Mouse (Mus musculus) CD4-positive naive resting alpha-beta T cell, adult 57 days (primary cell): ENCODE measurements around the gene Vmn1r86. TPM values are rescaled to one million over a fixed set of nuclear protein-coding genes. Genes with fewer than 3 reads are reported as not detected.

Experiments used
- total RNA-seq: library from RNA; stranded (reverse); gene quantifications from one replicate; pipeline ENCODE4 v1.2.4, GENCODE M21; 2023

The Vmn1r86 gene
- not detected for total RNA-seq

DNA sequence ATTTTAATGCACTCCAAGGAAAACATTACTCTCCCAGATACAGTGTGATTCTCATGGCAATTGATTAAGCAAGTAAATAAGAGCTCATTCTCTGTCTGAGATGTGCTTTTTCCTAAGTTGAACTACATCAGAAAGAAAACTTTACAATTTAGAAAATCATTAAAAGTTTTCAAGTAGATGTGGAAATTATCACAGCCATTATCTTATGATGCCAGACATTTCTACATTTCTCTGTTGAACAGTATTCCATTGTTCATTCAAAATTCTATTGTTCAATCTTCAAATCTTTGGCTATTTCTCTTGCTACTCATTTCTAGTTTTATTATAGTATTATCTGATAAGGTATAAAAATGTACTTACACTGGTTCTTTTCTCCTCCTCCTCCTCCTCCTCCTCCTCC is at the start of gene Vmn1r86:
TSS of gene Vmn1r86 (minus strand) at position 101 of the 400 bp plus-strand sequence.

DNA sequence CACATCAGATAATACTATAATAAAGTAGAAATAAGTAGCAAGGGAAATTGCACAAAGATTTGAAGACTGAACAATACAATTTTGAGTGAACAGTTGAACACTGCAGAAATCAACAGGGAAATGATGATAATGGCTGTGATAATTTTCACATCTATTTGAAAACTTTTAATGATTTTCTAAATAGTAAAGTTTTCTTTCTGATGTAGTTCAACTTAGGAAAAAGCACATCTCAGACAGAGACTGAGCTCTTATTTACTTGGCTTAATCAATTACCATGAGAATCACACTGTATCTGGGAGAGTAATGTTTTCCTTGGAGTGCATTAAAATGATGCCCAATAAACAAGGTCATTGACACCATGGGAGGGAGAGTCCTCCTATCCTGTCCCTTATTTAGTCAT is 39.6 kb upstream of the Vmn1r86 start, which contains the start of gene Vmn1r88:
TSS of gene Vmn1r88 (plus strand) at position 301 of the 400 bp plus-strand sequence.

DNA sequence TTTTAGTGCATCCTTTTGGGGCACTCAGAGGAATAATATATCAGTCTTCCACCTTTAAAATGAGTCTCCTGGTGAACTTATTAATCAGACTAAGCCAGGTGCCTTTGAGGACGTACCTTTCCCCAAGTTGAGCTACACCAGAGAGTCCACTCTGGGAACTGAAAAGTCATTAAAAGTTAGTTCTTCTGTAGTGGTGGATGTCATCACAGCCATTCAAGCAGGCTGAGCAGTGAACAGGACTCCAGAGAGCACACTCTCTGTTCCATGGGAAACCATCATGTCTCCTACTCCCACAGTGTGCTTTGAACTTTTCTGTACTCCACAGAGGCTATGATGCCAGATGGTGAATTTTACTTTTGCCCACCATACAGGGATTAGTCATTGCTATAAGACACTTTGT is 20.3 kb upstream of the Vmn1r86 start, which contains the start of gene Vmn1r87:
TSS of gene Vmn1r87 (minus strand) at position 101 of the 400 bp plus-strand sequence.

DNA sequence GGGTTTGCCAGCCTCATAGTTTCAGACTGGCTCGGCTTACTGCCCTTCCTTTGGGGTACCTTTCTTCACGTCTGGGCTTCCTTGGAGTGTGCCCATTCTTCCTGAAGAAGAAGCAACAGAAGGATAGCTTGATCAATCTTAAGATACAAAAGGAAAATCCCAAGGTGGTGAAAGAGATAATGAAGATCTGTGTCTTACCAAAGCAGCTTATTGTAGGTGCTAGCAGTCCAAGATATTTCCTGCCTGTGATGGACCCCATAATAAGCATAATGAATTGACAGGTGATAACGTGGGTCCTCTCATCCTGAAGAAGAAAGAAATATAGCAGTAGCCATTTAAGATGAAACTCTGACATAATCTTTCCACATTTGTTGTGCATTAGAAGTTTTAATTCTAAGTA is 24.6 kb downstream of the Vmn1r86 start, which contains the start of gene Vmn1r85:
TSS of gene Vmn1r85 (minus strand) at position 101 of the 400 bp plus-strand sequence.

DNA sequence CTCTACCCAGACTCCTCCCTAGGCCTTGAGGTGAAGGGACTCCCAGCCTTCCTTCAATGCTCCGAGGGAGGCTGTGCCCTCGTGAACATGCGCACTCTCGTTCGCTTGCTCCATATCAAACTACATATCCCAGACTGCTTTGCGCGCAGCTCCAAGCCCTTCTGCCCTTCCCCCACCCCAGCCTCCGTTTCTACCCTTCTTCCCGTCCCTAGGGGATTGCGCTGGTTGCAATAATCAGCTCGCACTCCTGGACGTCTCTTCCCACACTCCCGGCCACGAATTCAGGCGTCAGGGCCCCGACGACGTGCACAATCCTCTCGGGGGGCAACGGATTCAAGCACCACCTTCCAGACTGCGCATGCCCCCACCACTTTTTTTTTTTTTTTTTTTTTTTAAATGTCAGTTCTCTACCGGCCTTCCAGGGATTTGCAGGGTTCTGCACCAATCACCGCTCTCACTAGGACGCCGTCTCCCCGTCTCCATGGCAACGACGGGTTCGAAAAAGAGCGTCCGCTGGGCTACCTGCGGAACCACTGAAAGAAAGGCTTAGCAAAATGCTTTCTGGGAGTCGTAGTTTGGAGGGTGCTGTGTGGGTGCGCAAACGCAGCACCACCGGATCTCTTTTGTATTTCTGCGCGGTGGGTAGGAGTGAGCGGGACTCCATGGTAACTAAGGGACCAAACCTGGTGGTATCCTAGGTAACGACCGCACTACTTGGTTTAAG is 65.3 kb downstream of the Vmn1r86 start, which contains the start of gene Mzf1:
TSS of gene Mzf1 (minus strand) at position 478 of the 724 bp plus-strand sequence.

Other genes with a start within 250 kb of the Vmn1r86 start
- gene Zfp128, start 238.7 kb downstream of the Vmn1r86 start, total RNA-seq = 1.8 TPM
- 10.0 TPM for gene Zscan22, start 222.1 kb downstream of the Vmn1r86 start, total RNA-seq
- gene Rps5, start 197.6 kb downstream of the Vmn1r86 start, total RNA-seq = 2,861 TPM
- 1.0 TPM for gene Rnf225, start 192.5 kb downstream of the Vmn1r86 start, total RNA-seq
- gene Zfp324, start 154.1 kb downstream of the Vmn1r86 start, total RNA-seq = 3.5 TPM
- 9.0 TPM for gene Zfp446, start 142.1 kb downstream of the Vmn1r86 start, total RNA-seq
- 0.41 TPM for gene Slc27a5, start 121.7 kb downstream of the Vmn1r86 start, total RNA-seq
- 405 TPM for gene Trim28, start 120.8 kb downstream of the Vmn1r86 start, total RNA-seq
- gene Zbtb45, start 109.9 kb downstream of the Vmn1r86 start, total RNA-seq = 17.4 TPM
- 106 TPM for gene Chmp2a, start 85.1 kb downstream of the Vmn1r86 start, total RNA-seq
- 84.1 TPM for gene Ube2m, start 81.6 kb downstream of the Vmn1r86 start, total RNA-seq
- gene Mzf1, start 65.2 kb downstream of the Vmn1r86 start, total RNA-seq = 0.44 TPM
- not detected for gene Vmn1r85, start 24.7 kb downstream of the Vmn1r86 start, total RNA-seq
- gene Vmn1r87, start 20.2 kb upstream of the Vmn1r86 start, total RNA-seq = not detected
- gene Vmn1r88, start 39.7 kb upstream of the Vmn1r86 start, total RNA-seq = 0.15 TPM
- gene Vmn1r89, start 93.1 kb upstream of the Vmn1r86 start, total RNA-seq = not detected
- gene Lig1, start 157.4 kb upstream of the Vmn1r86 start, total RNA-seq = 19.8 TPM
- gene Zswim9, start 158.8 kb upstream of the Vmn1r86 start, total RNA-seq = 5.9 TPM
- gene Pla2g4c, start 204.7 kb upstream of the Vmn1r86 start, total RNA-seq = 0.27 TPM